Mouse (Mus musculus) erythroblast, embryonic 14.5 days (primary cell): Measurements from ENCODE around the gene Nes.

ENCODE experiments used
- GATA1 ChIP-seq: IDR thresholded peaks from 2 replicates; pipeline ENCODE4 v1.6.1; 2012; ENCODE audit warnings: low read length, inconsistent platforms, mixed read lengths
- TAL1 ChIP-seq: IDR thresholded peaks from 3 replicates; pipeline ENCODE4 v1.6.1; 2012; ENCODE audit warnings: low read length, inconsistent platforms, mixed read lengths

DNA sequence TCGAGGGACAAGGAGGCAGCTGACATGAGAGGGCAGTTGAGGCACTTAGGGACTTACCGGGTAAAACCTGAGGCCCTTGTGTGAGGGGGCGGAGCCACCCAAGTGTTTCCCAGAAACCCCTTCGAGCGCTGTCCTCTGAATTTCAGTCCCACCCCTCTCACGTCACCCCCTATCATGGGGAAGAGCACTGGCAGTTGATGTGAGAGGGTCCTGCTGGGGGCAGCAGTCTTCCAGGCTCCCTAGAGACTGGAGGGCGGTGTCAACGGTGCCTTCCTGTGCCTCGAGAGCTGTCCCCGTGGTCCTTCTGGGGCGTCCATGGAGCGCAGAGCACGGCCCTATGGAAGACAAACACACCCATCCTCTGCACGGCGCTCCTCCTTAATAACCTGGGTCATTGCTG is 16.8 kb downstream of the Nes start:
- TF ChIP-seq GATA1 (no peak), TAL1 (no peak)
